Comparison of ENCODE assay signal across 17 mouse cellular contexts in the genomic region with DNA sequence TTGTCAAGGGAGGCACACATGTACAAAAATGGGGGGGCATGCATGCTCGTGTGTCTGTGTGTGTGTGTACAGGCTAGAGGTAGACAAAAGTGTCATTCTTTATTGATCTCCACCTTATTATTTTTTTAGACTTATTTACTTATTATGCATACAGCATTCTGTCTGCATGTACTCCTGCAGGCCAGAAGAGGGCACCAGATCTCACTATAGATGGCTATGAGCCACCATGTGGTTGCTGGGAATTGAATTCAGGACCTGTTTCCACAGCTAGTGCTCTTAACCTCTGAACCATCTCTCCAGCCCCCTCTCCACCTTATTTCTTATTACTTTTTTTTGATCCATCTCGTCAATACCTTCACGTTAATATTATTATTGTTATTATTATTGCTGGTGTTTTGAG. TPM values are rescaled to one million over a fixed set of nuclear protein-coding genes. Genes with fewer than 3 reads are reported as not detected.
DNase-seq lines count a peak whose midpoint lies in the region; ATAC-seq and TF ChIP-seq lines count a peak whose summit lies in the region.
"Had no signal": no experiment of that assay in that cellular context is flagged by ENCODE, and none has a peak within 500 bp of the region (broad histone marks: within the 10 kb centered on the region; RNA-seq: fewer than 3 reads in every experiment).

No protein-coding gene starts in this region.

- H3K9me3 ChIP-seq in liver, postnatal 0 days (ENCODE audit: low read length) = no peaks in the 10 kb centered on the region
- 0 out of 2 replicates have a peak, but pooled peaks cover 3% of the 10 kb centered on the region for H3K9me3 ChIP-seq in liver, embryonic 12.5 days (replicated peaks)
- H3K9me3 ChIP-seq: limb, embryonic 13.5 days; midbrain, embryonic 13.5 days had no signal

- no peak for ATAC-seq in liver, postnatal 0 days
- ATAC-seq in liver, embryonic 12.5 days = no peak
- no peak for ATAC-seq in megakaryocyte, adult 5-6 weeks (ENCODE audit: poor library complexity, severe bottlenecking)
- ATAC-seq: midbrain, embryonic 13.5 days had no signal

- TF ChIP-seq EP300 in liver, postnatal 0 days (IDR thresholded peaks at IDR 0.05; ENCODE audit: low read depth) = no peak

- H3K27me3 ChIP-seq in liver, postnatal 0 days (ENCODE audit: insufficient read depth, low read length) = no peaks in the 10 kb centered on the region
- H3K27me3 ChIP-seq in liver, embryonic 12.5 days (replicated peaks) = peaks cover 13% of the 10 kb centered on the region
- H3K27me3 ChIP-seq: limb, embryonic 13.5 days; midbrain, embryonic 13.5 days had no signal

- no peak for DNase-seq in gastrocnemius, adult 2 months
- DNase-seq in gastrocnemius, postnatal 10 days = no peak
- no peak for DNase-seq in liver, postnatal 0 days
- DNase-seq in A20 (ENCODE audit: low read depth, low spot score) (peak; percentile 54), ZHBTc4 (ENCODE audit: low read depth, low spot score) (peak; percentile 66)
- DNase-seq in urinary bladder, postnatal 36 days (ENCODE audit: low spot score in 2 of 2) = no peak
- DNase-seq: adrenal gland, postnatal 10 days; heart, postnatal 4 days; layer of hippocampus, postnatal 36 days; right cerebral cortex, postnatal 14 days had no signal

- intact Hi-C loops in gastrocnemius, adult 2 months (cut with DNase I) = no loop called here

- H3K4me1 ChIP-seq in liver, postnatal 0 days (ENCODE audit: insufficient read depth) = no peaks in the 10 kb centered on the region
- peaks cover under 1% of the 10 kb centered on the region; the same call in 1 of the 2 replicates for H3K4me1 ChIP-seq in liver, embryonic 12.5 days
- H3K4me1 ChIP-seq: limb, embryonic 13.5 days; midbrain, embryonic 13.5 days had no signal

- no peaks in the 10 kb centered on the region for H3K36me3 ChIP-seq in liver, postnatal 0 days (replicated peaks; ENCODE audit: insufficient read depth, low read length)
- H3K36me3 ChIP-seq in liver, embryonic 12.5 days = no peaks in the 10 kb centered on the region
- H3K36me3 ChIP-seq: forebrain, embryonic 12.5 days; limb, embryonic 13.5 days; midbrain, embryonic 13.5 days had no signal

- peak; percentile 54 for TF ChIP-seq CTCF in gastrocnemius, adult 2 months (IDR thresholded peaks at IDR 0.05)
- peak; percentile 62 for TF ChIP-seq CTCF in liver, postnatal 0 days (IDR thresholded peaks at IDR 0.05; ENCODE audit: low read depth)

- no peak overlapping the region for H3K4me3 ChIP-seq in gastrocnemius, adult 2 months
- no peak overlapping the region for H3K4me3 ChIP-seq in liver, postnatal 0 days (ENCODE audit: low read depth, low read length)
- no peak overlapping the region for H3K4me3 ChIP-seq in liver, embryonic 12.5 days
- H3K4me3 ChIP-seq: forebrain, embryonic 12.5 days; limb, embryonic 13.5 days; midbrain, embryonic 13.5 days had no signal

- H3K27ac ChIP-seq in gastrocnemius, adult 2 months = no peak overlapping the region
- H3K27ac ChIP-seq in liver, postnatal 0 days (ENCODE audit: low read depth) = no peak overlapping the region
- no peak overlapping the region for H3K27ac ChIP-seq in liver, embryonic 12.5 days
- H3K27ac ChIP-seq: forebrain, embryonic 12.5 days; limb, embryonic 13.5 days; midbrain, embryonic 13.5 days had no signal

- no peak overlapping the region for H3K4me2 ChIP-seq in liver, postnatal 0 days (ENCODE audit: low read depth, low read length)
- H3K4me2 ChIP-seq in liver, embryonic 12.5 days = no peak overlapping the region
- H3K4me2 ChIP-seq: forebrain, embryonic 12.5 days; limb, embryonic 13.5 days; midbrain, embryonic 13.5 days had no signal

- 41% methylated on average over 3 of the region's 3 CpGs for WGBS in liver, postnatal 0 days (ENCODE audit: insufficient replicate concordance)
- 42% methylated on average over 3 of the region's 3 CpGs for WGBS in liver, embryonic 12.5 days (ENCODE audit: insufficient replicate concordance)

- H3K9ac ChIP-seq in liver, postnatal 0 days (replicated peaks) = no peak overlapping the region
- H3K9ac ChIP-seq in liver, embryonic 12.5 days = no peak overlapping the region
- H3K9ac ChIP-seq: forebrain, embryonic 12.5 days; limb, embryonic 13.5 days; midbrain, embryonic 13.5 days had no signal

RNA-seq across cellular contexts. Expression of gene Gm572, which starts 6.2 kb away (rescaled TPM):
- 1 to 10 TPM; 6.1 to 6.8 TPM for total RNA-seq in gastrocnemius, adult 2 months (2021)
- 1 to 10 TPM; 6.9 to 8.6 TPM for total RNA-seq in gastrocnemius, postnatal 10 days (2021)
- polyA plus RNA-seq in liver, postnatal 0 days (2015; fragmentation: Nextera tagmentation; extraction: Ambion mirVana) = not detected in 2 replicates
- not detected in 2 replicates for polyA plus RNA-seq in liver, embryonic 12.5 days (2016; fragmentation: Nextera tagmentation; extraction: Ambion mirVana)
- total RNA-seq in megakaryocyte, adult 5-6 weeks (2015) = 0.23 and 0.29 TPM in 2 replicates
- total RNA-seq in megakaryocyte, adult 5-6 weeks (2017) = not detected in 2 replicates
- total RNA-seq: layer of hippocampus, postnatal 36 days had no signal
- polyA plus RNA-seq: forebrain, embryonic 12.5 days; intestine, embryonic 14.5 days; limb, embryonic 13.5 days; lung, embryonic 16.5 days; midbrain, embryonic 13.5 days had no signal

RNA-seq across cellular contexts. Expression of gene Tardbp, which starts 22.5 kb away (rescaled TPM):
- total RNA-seq in gastrocnemius, adult 2 months (2021) = 100 to 1,000 TPM; 132 to 136 TPM
- total RNA-seq in gastrocnemius, postnatal 10 days (2021) = 100 to 1,000 TPM; 130 to 172 TPM
- polyA plus RNA-seq in liver, postnatal 0 days (2015; fragmentation: Nextera tagmentation; extraction: Ambion mirVana) = 73.4 and 76.7 TPM in 2 replicates
- 220 and 226 TPM in 2 replicates for polyA plus RNA-seq in liver, embryonic 12.5 days (2016; fragmentation: Nextera tagmentation; extraction: Ambion mirVana)
- total RNA-seq in megakaryocyte, adult 5-6 weeks (2015) = 193 and 196 TPM in 2 replicates
- total RNA-seq in megakaryocyte, adult 5-6 weeks (2017) = 339 and 406 TPM in 2 replicates

RNA-seq across cellular contexts. Expression of gene Masp2, which starts 47.0 kb away (rescaled TPM):
- total RNA-seq in gastrocnemius, adult 2 months (2021) = under 1 TPM; 0.56 to 0.69 TPM
- total RNA-seq in gastrocnemius, postnatal 10 days (2021) = under 1 TPM; 0.16 to 0.54 TPM
- polyA plus RNA-seq in liver, postnatal 0 days (2015; fragmentation: Nextera tagmentation; extraction: Ambion mirVana) = 109 and 112 TPM in 2 replicates
- polyA plus RNA-seq in liver, embryonic 12.5 days (2016; fragmentation: Nextera tagmentation; extraction: Ambion mirVana) = 7.7 and 8.5 TPM in 2 replicates
- total RNA-seq in megakaryocyte, adult 5-6 weeks (2015) = 0.21 TPM in 1 of 2 replicates, not detected in the other
- total RNA-seq in megakaryocyte, adult 5-6 weeks (2017) = 0.77 TPM in 1 of 2 replicates, not detected in the other

RNA-seq across cellular contexts. Expression of gene Srm, which starts 58.0 kb away (rescaled TPM):
- total RNA-seq in gastrocnemius, adult 2 months (2021) = 10 to 100 TPM; 12.0 to 12.2 TPM
- total RNA-seq in gastrocnemius, postnatal 10 days (2021) = 10 to 100 TPM; 25.4 to 32.8 TPM
- polyA plus RNA-seq in liver, postnatal 0 days (2015; fragmentation: Nextera tagmentation; extraction: Ambion mirVana) = 71.2 and 75.2 TPM in 2 replicates
- polyA plus RNA-seq in liver, embryonic 12.5 days (2016; fragmentation: Nextera tagmentation; extraction: Ambion mirVana) = 358 and 387 TPM in 2 replicates
- total RNA-seq in megakaryocyte, adult 5-6 weeks (2015) = 21.0 and 27.3 TPM in 2 replicates
- 4.7 and 8.5 TPM in 2 replicates for total RNA-seq in megakaryocyte, adult 5-6 weeks (2017)

Comparison
In these comparisons a context has a peak if more than half of its experiments do, and no peak if none do; other contexts are left out.
1. DNase-seq: peak in A20 (single experiment) and ZHBTc4 (single experiment); none in gastrocnemius, adult 2 months (single experiment), gastrocnemius, postnatal 10 days (single experiment), liver, postnatal 0 days (single experiment) and urinary bladder, postnatal 36 days (0 of 2).
2. RNA of gene Gm572, which starts 6.2 kb away (total RNA-seq): 6.9 to 8.6 TPM in gastrocnemius, postnatal 10 days and 6.1 to 6.8 TPM in gastrocnemius, adult 2 months; 0.23 to 0.29 TPM in megakaryocyte, adult 5-6 weeks; every median in the first group is over 4 times any median in the second.